Mouse (Mus musculus) neural tube, embryonic 11.5 days (tissue): ENCODE data around the gene Olfr456. TPM values are rescaled to one million over a fixed set of nuclear protein-coding genes. Genes with fewer than 3 reads are reported as not detected.

Experiments
- ATAC-seq: fragments of 200-750 bp; cut with Nextera tagmentation; 2 replicates; pipeline ENCODE4 v1.8.0; 2017; ENCODE audit warnings: moderate number of reproducible peaks, mild to moderate bottlenecking, moderate TSS enrichment, moderate library complexity; ENCODE audit not compliant: insufficient read depth, low FRiP score, low TSS enrichment
- DNase-seq: peaks from one replicate; pipeline ENCODE4 v3.0.0-alpha.2; 2015; ENCODE audit warnings: low spot score
- H3K27ac ChIP-seq: fragments of 300-500 bp; sonication (generic); 2 replicates; pipeline ENCODE4 v1.5.1; 2014; ENCODE audit warnings: low read depth, mild to moderate bottlenecking, low read length
- H3K27me3 ChIP-seq: fragments of 300-500 bp; sonication (generic); 2 replicates; pipeline ENCODE4 v1.6.1; 2014; ENCODE audit warnings: mild to moderate bottlenecking, low read length, mixed read lengths; ENCODE audit not compliant: control insufficient read depth, insufficient read depth
- H3K36me3 ChIP-seq: fragments of 300-500 bp; sonication (generic); 2 replicates; pipeline ENCODE4 v1.6.1; 2014; ENCODE audit warnings: mild to moderate bottlenecking, low read length, moderate library complexity, mixed read lengths; ENCODE audit not compliant: control insufficient read depth, insufficient read depth
- H3K4me1 ChIP-seq: fragments of 300-500 bp; sonication (generic); 2 replicates; pipeline ENCODE4 v1.6.1; 2014; ENCODE audit warnings: low read length, mixed read lengths; ENCODE audit not compliant: control insufficient read depth, insufficient read depth
- H3K4me2 ChIP-seq: fragments of 300-500 bp; sonication (generic); 2 replicates; pipeline ENCODE4 v1.6.1; 2014; ENCODE audit warnings: low read depth, mild to moderate bottlenecking, moderate library complexity
- H3K4me3 ChIP-seq: fragments of 300-500 bp; sonication (generic); 2 replicates; pipeline ENCODE4 v1.5.1; 2014; ENCODE audit warnings: low read depth, low read length
- H3K9ac ChIP-seq: fragments of 300-500 bp; sonication (generic); 2 replicates; pipeline ENCODE4 v1.6.1; 2014; ENCODE audit warnings: mild to moderate bottlenecking, low read length
- H3K9me3 ChIP-seq: fragments of 300-500 bp; sonication (generic); 2 replicates; pipeline ENCODE4 v1.6.1; 2016; ENCODE audit warnings: low read length; ENCODE audit not compliant: control insufficient read depth
- WGBS: fragments of 180-500 bp; shearing (Covaris S2); extraction: QIAGEN DNeasy Blood & Tissue Kit; methylation state at CpG from one replicate; pipeline ENCODE4 v1.1.7; 2014; 5-methylcytosine and 5-hydroxymethylcytosine counted together
- polyA plus RNA-seq: library from polyadenylated mRNA; unstranded; fragments of >200 nt; fragmentation: Nextera tagmentation; extraction: Ambion mirVana; gene quantifications from 2 replicates; pipeline ENCODE4 v1.2.1, GENCODE M21; 2014

Olfr456 gene
- polyA plus RNA-seq, 1 experiment from 2014 or later, result not detected

DNA sequence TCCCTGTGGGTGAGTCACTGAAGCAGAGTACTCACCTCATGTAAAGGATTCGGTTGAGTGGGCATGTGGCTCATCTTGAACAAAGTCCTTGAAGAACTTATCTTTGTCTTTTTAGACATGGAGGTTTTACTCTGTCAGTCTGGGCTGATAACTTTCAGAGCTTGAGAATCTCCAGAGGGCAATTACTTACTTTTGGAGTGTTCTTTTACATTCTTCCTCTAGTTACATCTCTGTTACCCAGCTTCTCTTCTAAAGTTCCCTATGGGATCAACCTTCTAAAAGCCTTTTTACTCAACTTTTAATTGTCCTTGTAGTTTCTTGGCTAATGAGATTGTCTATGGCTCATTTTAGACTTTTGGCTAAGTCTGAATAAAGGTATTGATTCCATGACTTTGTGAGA, 21.9 kb downstream of the Olfr456 start, which contains the start of gene Olfr458:
Gene Olfr458 (minus strand): TSS at position 101 of the 400 bp plus-strand sequence.
- DNase-seq, result no peak
- Histone ChIP-seq H3K4me3 (no peak within 1 kb of the TSS), H3K27ac (no peak within 1 kb of the TSS), H3K27me3 (no peaks in the 10 kb centered on the region), H3K9ac (no peak within 1 kb of the TSS), H3K4me1 (no peaks in the 10 kb centered on the region), H3K9me3 (no peaks in the 10 kb centered on the region), H3K4me2 (no peak within 1 kb of the TSS), H3K36me3 (no peaks in the 10 kb centered on the region)
- ATAC-seq, result no peak
- 82% methylated on average over 1 of the region's 1 CpGs for WGBS

DNA sequence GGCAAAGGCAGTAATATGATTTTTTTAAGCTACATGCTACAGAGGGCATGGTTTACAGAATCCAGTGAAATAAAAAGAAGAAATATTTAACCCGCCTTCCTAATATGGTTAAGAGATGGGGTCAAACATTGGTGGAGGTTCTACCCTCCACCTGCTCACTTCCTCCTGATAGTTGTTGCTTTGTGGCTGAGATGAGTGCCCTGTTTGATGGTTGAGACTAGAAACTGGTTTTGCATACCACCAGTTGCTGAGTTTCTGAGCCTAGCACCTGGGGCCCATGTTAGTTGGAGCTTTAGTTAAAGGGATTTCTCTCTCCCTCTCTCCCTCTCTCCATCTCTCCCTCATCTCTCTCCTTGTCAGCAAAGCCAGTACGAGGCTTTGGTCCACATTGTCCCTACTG, 39.6 kb downstream of the Olfr456 start:
- Histone ChIP-seq H3K9me3 (no peaks in the 10 kb centered on the region), H3K4me2 (no peak overlapping the region), H3K27ac (no peak overlapping the region), H3K27me3 (no peaks in the 10 kb centered on the region), H3K9ac (no peak overlapping the region), H3K36me3 (no peaks in the 10 kb centered on the region), H3K4me1 (no peaks in the 10 kb centered on the region), H3K4me3 (no peak overlapping the region)
- no peak for DNase-seq
- no peak for ATAC-seq
- 76% methylated on average over 2 of the region's 2 CpGs for WGBS

DNA sequence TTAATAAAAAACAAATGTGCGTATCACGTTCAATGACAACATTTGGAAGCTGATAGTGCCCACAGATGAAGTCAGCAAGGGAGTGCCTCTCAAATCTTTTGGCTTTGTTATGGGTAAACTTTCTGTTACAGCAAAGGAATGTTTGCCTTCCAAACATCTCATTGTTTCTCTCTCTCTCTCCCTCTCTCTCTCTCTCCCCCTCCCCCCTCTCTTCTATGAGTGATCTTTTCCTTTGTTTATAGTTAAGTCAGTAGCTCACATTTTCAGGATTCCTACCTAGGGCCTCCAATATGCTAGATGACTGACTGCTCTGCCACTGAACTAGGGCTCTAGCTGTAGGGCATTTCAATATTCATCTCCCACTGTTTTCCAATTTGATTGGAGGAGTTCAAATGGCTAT, 42.5 kb downstream of the Olfr456 start:
- no peak overlapping the region for H3K27ac ChIP-seq
- no peak for DNase-seq
- no peak overlapping the region for H3K4me3 ChIP-seq
- 86% methylated on average over 2 of the region's 2 CpGs for WGBS
- H3K36me3 ChIP-seq, result no peaks in the 10 kb centered on the region
- no peak overlapping the region for H3K4me2 ChIP-seq
- H3K27me3 ChIP-seq, result no peaks in the 10 kb centered on the region
- no peaks in the 10 kb centered on the region for H3K9me3 ChIP-seq
- no peaks in the 10 kb centered on the region for H3K4me1 ChIP-seq
- no peak overlapping the region for H3K9ac ChIP-seq
- no peak for ATAC-seq

DNA sequence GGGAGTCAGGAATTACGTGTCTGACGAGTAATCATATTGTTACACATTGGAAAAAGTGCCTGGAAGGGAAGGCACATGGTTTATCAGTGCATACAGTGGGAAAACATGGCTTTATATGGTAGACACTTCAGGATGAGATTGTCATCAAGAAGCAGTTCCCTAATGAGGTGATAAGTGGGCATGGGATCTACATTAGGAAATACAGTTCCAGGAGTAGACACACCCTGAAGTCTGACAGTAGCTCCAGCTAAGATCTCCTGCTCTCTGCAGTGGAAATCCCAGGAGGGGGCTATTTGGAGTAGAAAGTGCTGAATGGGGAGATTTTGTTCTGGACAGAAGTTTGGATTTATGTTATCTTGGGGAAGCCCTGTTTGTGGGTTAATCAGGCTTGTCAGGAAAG, 45.6 kb downstream of the Olfr456 start:
- no peaks in the 10 kb centered on the region for H3K9me3 ChIP-seq
- no peak overlapping the region for H3K4me2 ChIP-seq
- H3K9ac ChIP-seq, result no peak overlapping the region
- H3K36me3 ChIP-seq, result no peaks in the 10 kb centered on the region
- 81% methylated on average over 2 of the region's 2 CpGs for WGBS
- ATAC-seq (no peak), DNase-seq (no peak)
- no peaks in the 10 kb centered on the region for H3K4me1 ChIP-seq
- H3K27me3 ChIP-seq, result no peaks in the 10 kb centered on the region
- no peak overlapping the region for H3K4me3 ChIP-seq
- no peak overlapping the region for H3K27ac ChIP-seq

Other genes starting within 250 kb of the Olfr456 start
- 21.0 and 21.2 TPM in 2 replicates for gene Gstk1, start 241.3 kb downstream of the Olfr456 start, polyA plus RNA-seq
- 0.27 and 0.35 TPM in 2 replicates for gene Tmem139, start 225.2 kb downstream of the Olfr456 start, polyA plus RNA-seq
- gene Casp2, start 222.2 kb downstream of the Olfr456 start, polyA plus RNA-seq, result 69.2 and 72.0 TPM in 2 replicates
- 0.92 and 1.7 TPM in 2 replicates for gene Clcn1, start 200.5 kb downstream of the Olfr456 start, polyA plus RNA-seq
- 2.7 and 3.4 TPM in 2 replicates for gene Fam131b, start 162.6 kb downstream of the Olfr456 start, polyA plus RNA-seq
- 86.3 and 87.0 TPM in 2 replicates for gene Zyx, start 137.6 kb downstream of the Olfr456 start, polyA plus RNA-seq
- gene Epha1, start 113.9 kb downstream of the Olfr456 start, polyA plus RNA-seq, result 0.82 and 1.1 TPM in 2 replicates
- not detected in 2 replicates for gene Tas2r143, start 87.0 kb downstream of the Olfr456 start, polyA plus RNA-seq
- gene Tas2r135, start 81.8 kb downstream of the Olfr456 start, polyA plus RNA-seq, result not detected in 2 replicates
- gene Tas2r126, start 52.7 kb downstream of the Olfr456 start, polyA plus RNA-seq, result not detected in 2 replicates
- not detected in 2 replicates for gene Olfr458, start 22.0 kb downstream of the Olfr456 start, polyA plus RNA-seq
- gene Olfr457, start 10.9 kb downstream of the Olfr456 start, polyA plus RNA-seq, result not detected in 2 replicates
- not detected in 2 replicates for gene Olfr455, start 60.4 kb upstream of the Olfr456 start, polyA plus RNA-seq
- gene Tcaf3, start 110.5 kb upstream of the Olfr456 start, polyA plus RNA-seq, result not detected in 2 replicates
- gene Tcaf2, start 158.0 kb upstream of the Olfr456 start, polyA plus RNA-seq, result 1.6 and 1.8 TPM in 2 replicates
- 149 and 168 TPM in 2 replicates for gene Tcaf1, start 222.9 kb upstream of the Olfr456 start, polyA plus RNA-seq